Mouse (Mus musculus) ES-CJ7 (cell line): ENCODE measurements at regions not wholly inside any gene's neighbourhood (a gene's known extent, or its start where the extent isn't known, plus 50 kb on each side); places are given as distances from the start of the nearest gene placed in this dataset.

Experiments
- DNase-seq: peaks from one replicate; pipeline ENCODE4 v3.0.0; 2011; ENCODE audit warnings: low read depth, low spot score

GRCm38 (mm10) chr15:63191731-63192130, 653.2 kb downstream of the Gsdmc2 start:
- no peak for DNase-seq

- DNase-seq = no peak
These were observed 654.9 kb downstream of the Gsdmc2 start for GRCm38 (mm10) chr15:63190086-63190485.

- no peak for DNase-seq
These were observed 674.0 kb downstream of the Gsdmc2 start for GRCm38 (mm10) chr15:63171003-63171402.

- DNase-seq = no peak
These were observed 674.8 kb downstream of the Gsdmc2 start for GRCm38 (mm10) chr15:63170171-63170570.

- no peak for DNase-seq
These were observed 678.6 kb downstream of the Gsdmc2 start for GRCm38 (mm10) chr15:63166411-63166810.

- no peak for DNase-seq
These were observed 681.3 kb downstream of the Gsdmc2 start for GRCm38 (mm10) chr15:63163550-63164279.

- DNase-seq = no peak
These were observed 682.0 kb downstream of the Gsdmc2 start for GRCm38 (mm10) chr15:63162881-63163549.

GRCm38 (mm10) chr15:63123123-63123688, 721.8 kb downstream of the Gsdmc2 start:
- no peak for DNase-seq

GRCm38 (mm10) chr15:63112918-63113317, 732.1 kb downstream of the Gsdmc2 start:
- peak; percentile 7 for DNase-seq

- DNase-seq = no peak
These were observed 744.9 kb downstream of the Gsdmc2 start for GRCm38 (mm10) chr15:63100093-63100492.

GRCm38 (mm10) chr15:63081972-63082371, 763.0 kb downstream of the Gsdmc2 start:
- DNase-seq = no peak

GRCm38 (mm10) chr15:63079825-63080224, 765.2 kb downstream of the Gsdmc2 start:
- no peak for DNase-seq

- DNase-seq = no peak
These were observed 773.1 kb downstream of the Gsdmc2 start for GRCm38 (mm10) chr15:63071921-63072320.

- no peak for DNase-seq
These were observed 777.9 kb downstream of the Gsdmc2 start for GRCm38 (mm10) chr15:63067126-63067525.

- DNase-seq = no peak
These were observed 778.9 kb downstream of the Gsdmc2 start for GRCm38 (mm10) chr15:63066020-63066439.

GRCm38 (mm10) chr15:63061891-63062290, 783.1 kb downstream of the Gsdmc2 start:
- no peak for DNase-seq

GRCm38 (mm10) chr15:63060826-63061225, 784.2 kb downstream of the Gsdmc2 start:
- DNase-seq = no peak

GRCm38 (mm10) chr15:63052570-63053255, 792.3 kb downstream of the Gsdmc2 start:
- peak; percentile 4 for DNase-seq

- DNase-seq = no peak
These were observed 794.9 kb downstream of the Gsdmc2 start for GRCm38 (mm10) chr15:63050033-63050432.

GRCm38 (mm10) chr15:63042367-63042766, 802.6 kb downstream of the Gsdmc2 start:
- no peak for DNase-seq

GRCm38 (mm10) chr15:63036241-63036640, 808.7 kb downstream of the Gsdmc2 start:
- DNase-seq = no peak

GRCm38 (mm10) chr15:63020826-63021225, 824.2 kb downstream of the Gsdmc2 start:
- DNase-seq = no peak
